Mouse (Mus musculus) C2C12 (cell line): ENCODE data around the gene Ssbp3.

Experiments
- CTCF ChIP-seq: IDR thresholded peaks from one replicate; pipeline ENCODE4 v1.5.1; 2011; ENCODE audit not compliant: control insufficient read depth, insufficient read depth, insufficient read length
- MAX ChIP-seq: IDR thresholded peaks from one replicate; pipeline ENCODE4 v1.6.1; 2011; ENCODE audit warnings: mild to moderate bottlenecking, control low read depth

DNA sequence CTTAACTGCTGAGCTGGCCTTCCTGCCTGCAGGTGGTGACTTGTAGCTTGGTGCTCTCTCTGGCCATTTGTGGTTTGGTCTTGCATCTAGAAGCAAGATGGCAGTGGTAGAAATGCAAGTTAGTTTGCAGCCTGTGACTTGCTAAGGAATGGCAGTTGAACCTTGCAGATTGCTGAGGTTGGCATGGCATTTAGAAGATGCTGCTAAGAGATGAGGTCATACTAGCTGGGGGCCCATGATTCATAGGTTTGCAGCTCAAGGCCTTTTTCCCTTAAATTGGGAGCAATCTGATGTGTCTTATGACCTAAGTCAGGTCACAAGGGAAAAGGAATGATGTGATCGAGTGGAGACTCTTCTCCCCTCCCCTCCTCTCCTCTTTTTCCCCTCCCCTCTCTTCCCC, 7.8 kb downstream of the Ssbp3 start:
- no peak for TF ChIP-seq CTCF
- no peak for TF ChIP-seq MAX
